Mouse (Mus musculus) gastrocnemius, postnatal 14 days (tissue): ENCODE data around the gene Vill. TPM values are rescaled to one million over a fixed set of nuclear protein-coding genes. Genes with fewer than 3 reads are reported as not detected.

ENCODE experiments used
- DNase-seq: peaks from one replicate; pipeline ENCODE4 v3.0.0; 2021; ENCODE audit warnings: mixed read lengths
- intact Hi-C: fragments of 180-260 bp; cut with DNase I; formaldehyde crosslinking; loops from one replicate; pipeline ENCODE4 v1.15.1; 2025; ENCODE audit warnings: low total_unique reads
- total RNA-seq, 2 experiments: library from RNA; stranded (reverse); gene quantifications; 2 replicates each; pipeline ENCODE4 v1.2.3; 2021

Vill gene
- total RNA-seq, 2 experiments from 2014 or later = 0.31 to 0.96 TPM

DNA sequence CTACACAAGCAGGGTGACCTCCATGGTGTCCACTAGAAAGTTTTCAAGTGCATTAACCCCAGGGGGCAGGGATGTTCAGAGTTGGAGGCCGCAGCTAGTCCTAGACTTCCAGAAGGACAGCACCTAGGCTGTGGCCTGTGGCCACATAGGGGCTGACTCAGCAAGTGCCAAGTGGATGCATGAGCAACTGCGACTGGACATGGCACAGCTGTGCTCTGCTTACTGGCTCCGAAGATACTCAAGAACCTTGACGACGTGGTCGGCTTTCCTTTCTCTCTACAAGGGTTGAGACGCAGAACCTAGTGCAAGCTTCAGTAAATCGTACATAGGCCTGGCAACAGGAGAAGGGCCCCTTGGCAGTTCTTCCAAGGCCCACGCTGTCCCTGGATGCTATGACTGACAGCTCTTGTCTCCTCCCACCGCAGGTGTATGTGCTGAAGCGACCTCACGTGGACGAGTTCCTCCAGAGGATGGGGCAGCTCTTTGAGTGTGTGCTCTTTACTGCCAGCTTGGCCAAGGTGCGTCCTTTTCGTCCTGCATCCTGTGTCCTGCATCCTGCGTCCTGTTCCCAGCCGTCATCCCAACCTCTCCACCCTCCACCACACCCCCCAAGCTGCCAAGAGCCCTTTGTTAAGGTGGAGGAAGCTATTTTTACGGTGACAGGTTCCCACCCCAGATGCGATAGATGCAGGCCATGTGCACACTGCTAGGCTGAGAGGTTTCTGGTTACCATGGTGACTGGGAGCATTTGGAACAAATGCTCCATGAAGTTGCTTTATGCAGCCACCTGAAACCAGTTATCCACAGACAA lies 19.3 kb upstream of the Vill start:
- intact Hi-C loops = no loop called here
- no peak for DNase-seq

DNA sequence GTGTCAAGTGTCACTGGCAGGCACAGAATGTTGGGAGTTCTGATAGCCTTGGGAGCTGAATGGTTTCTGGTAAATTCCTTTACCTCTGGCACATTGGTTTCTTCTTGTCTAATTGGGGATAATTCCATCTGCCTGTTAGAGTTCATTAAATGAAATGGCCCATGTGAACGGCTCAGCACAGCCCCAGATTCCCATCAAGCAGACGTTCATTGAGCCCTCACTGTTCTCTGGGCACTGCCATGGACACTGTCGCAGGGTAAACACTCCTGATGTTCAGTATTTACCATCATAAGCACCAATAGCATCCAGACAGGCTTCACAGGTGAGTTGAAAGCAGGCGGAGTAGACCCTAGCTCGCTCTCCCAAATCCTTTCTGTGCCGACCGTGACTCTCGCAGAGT lies 18.5 kb upstream of the Vill start:
- intact Hi-C loops = no loop called here
- no peak for DNase-seq

DNA sequence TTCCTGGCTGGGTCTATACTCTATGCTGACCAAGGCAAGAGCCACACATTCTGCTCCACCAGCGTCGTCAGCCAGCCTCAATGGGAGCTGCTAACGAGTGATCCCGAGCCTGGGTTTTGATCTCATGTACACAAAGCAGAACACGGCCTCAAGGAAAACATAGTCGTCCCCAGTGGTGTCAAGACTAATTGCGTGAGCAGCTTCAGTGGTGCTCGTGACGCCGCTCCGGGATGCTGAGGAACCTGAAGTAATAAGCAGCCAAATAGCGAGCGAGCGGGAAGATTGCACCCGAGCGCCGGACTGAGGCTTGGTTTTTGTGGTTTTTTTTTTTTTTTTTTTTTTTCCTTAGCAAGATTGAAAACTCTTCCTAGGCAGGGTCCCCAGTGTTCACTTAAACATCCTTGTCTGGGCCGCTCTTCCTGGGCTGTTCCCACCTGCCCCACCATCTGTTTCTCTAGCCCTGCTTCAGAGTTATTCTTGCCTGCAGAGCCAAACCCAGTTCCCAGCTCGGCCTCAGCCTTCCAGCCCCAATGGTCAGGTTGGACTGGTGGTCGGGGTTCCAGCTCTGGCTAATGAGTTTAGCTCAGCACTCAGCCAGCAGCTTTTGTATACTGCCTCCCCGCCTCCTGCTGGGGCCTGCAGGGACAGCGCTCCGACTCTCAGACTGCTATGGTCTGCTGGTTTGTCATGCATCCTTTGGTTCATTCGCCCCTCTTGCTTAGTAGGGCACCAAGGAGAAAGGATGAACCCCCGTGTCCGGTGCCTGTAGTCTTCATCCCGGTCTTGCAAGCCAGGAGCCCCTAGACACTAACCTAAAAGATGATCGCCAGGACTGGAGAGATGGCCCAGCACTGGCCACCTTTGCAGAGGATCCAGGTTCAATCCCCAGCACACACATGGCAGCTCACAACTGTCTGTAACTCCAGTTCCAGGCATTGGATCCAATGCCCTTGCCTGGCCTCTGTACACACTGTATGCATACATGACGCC lies 17.6 kb upstream of the Vill start:
- no peak for DNase-seq
- intact Hi-C loops = no loop called here

- intact Hi-C loops = no loop called here
- peak; percentile 83 for DNase-seq
These were observed 16.7 kb upstream of the Vill start for GRCm38 (mm10) chr9:119035836-119036235.

DNA sequence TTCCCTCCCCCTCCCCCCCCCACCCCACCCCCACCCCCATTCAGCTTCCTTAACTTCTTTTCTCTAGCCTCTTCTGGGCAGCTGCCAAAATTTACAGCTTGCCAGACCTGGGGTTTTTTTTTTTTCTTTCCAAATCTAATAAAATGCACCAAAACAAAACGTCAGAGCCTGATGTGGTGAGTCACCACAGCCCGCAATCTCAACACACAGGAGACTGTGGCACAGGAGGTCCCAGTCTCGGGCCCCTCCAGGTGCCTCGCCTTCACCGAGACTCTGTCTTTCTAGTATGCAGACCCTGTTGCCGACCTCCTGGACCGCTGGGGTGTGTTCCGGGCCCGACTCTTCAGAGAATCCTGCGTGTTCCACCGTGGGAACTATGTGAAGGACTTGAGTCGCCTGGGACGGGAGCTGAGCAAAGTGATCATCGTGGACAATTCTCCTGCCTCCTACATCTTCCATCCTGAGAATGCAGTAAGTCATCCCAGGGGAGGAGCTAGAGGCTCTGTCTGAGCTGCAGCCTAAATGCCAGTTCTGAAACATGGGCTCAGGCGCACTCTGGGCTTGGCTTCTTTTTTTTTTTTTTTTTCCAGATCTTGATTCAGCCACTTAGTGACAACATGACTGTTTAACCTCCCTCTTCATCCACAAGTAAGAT lies 15.4 kb upstream of the Vill start:
- DNase-seq = no peak
- intact Hi-C loops = no loop called here

GRCm38 (mm10) chr9:119038574-119038973 lies 14.0 kb upstream of the Vill start:
- no peak for DNase-seq
- intact Hi-C loops = no loop called here

GRCm38 (mm10) chr9:119040101-119040775 lies 12.3 kb upstream of the Vill start:
- intact Hi-C loops = no loop called here
- DNase-seq = no peak

- intact Hi-C loops = no loop called here
- no peak for DNase-seq
These were observed 4.2 kb upstream of the Vill start for GRCm38 (mm10) chr9:119048182-119048903.

- intact Hi-C loops = no loop called here
- no peak for DNase-seq
These were observed 1.4 kb upstream of the Vill start for GRCm38 (mm10) chr9:119051158-119051557.

GRCm38 (mm10) chr9:119053964-119054576 lies 1.5 kb downstream of the Vill start:
- no peak for DNase-seq
- intact Hi-C loops = no loop called here

DNA sequence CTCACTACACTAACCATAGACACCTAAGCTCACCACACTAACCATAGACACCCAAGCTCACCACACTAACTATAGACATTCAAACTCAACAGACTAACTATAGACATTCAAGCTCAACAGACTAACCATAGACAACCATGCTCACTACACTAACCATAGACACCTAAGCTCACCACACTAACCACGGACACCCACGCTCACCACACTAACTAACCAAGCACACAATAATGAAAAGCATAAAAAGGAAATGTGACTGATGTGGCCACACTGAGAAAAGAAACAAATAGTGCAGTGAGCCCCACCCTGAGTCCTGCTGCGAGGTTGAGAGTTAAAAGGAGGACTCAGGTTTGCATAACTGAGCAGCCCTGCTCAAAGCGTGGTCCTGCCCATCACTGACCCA lies 2.8 kb downstream of the Vill start:
- no peak for DNase-seq
- intact Hi-C loops = no loop called here

DNA sequence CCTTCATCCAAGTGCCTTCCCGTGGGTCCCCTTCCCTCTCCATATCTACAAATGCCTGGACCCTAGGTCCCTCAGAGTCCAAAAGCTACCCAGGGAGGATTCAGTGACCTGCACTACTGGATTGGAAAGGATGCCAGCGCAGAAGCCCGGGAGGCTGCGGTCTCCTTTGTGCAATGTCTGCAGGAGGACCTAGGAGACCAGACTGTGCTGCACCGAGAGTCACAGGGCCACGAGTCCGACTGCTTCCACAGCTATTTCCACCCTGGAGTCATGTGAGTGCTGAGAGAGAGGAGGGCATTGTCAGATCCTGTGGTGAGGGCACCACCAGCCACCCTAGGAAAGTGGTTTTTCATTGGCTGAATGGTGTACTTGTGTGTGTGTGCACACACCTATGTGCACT lies 5.7 kb downstream of the Vill start:
- DNase-seq = no peak
- intact Hi-C loops = no loop called here

GRCm38 (mm10) chr9:119060701-119061100 lies 8.1 kb downstream of the Vill start:
- no peak for DNase-seq
- intact Hi-C loops = loop anchor here (10.0 kb wide), 1 partner anchor 466 kb away; no protein-coding TSS in a partner anchor

DNA sequence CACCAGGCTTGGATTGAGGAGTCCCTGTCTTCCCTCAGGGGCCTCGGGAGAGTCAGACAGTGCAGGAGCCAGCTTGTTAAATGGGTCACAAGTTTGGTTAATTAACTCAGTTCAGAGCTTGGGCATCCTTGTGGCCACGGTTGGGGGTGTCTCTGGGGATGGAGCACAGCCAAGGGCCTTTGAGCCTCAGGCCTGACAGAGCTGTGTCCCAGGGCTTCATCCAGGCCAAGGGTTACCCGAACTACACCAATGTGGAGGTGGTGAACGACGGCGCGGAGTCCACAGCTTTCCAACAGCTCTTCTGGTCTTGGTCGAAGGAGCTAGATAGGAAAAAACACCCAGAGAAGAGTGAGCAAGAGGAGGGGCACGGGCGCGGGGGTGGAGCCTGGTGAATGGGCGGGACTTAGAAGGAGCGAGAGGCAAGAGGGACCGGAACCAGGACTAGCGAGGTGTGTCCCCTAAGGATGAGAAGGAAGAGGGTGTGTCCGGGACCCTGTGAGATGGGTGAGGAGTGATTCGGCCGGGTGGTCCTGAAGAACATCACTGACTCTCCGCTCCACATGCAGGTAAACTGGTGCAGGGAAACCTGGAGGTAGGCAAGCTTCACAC lies 10.6 kb downstream of the Vill start:
- intact Hi-C loops = loop anchor here (10.0 kb wide), 1 partner anchor 468 kb away; no protein-coding TSS in a partner anchor
- DNase-seq = no peak

- no peak for DNase-seq
- intact Hi-C loops = loop anchor here (10.0 kb wide), 1 partner anchor 469 kb away; no protein-coding TSS in a partner anchor
These were observed 11.7 kb downstream of the Vill start for GRCm38 (mm10) chr9:119064296-119064695.

GRCm38 (mm10) chr9:119067601-119068000 lies 15.0 kb downstream of the Vill start:
- peak; percentile 77 for DNase-seq
- intact Hi-C loops = loop anchor here (10.0 kb wide), 1 partner anchor 473 kb away; no protein-coding TSS in a partner anchor

DNA sequence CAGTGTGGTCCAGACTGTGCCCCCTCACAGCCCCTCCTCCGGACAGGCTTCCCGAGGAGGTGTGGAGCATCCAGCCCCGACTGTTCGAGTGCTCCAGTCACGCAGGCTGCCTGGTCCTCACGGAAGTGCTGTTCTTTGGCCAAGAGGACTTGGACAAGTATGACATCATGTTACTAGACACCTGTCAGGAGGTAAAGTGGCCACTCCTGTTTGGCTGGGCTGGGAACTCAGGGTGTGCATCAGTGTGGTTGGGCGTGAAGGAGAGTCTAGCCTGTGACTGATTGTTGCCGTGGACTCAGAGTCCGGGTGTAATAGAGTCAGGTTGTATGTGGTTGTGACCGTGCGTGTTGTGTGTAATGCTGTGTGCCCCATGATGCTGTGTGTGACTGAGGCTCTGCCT lies 15.7 kb downstream of the Vill start:
- intact Hi-C loops = loop anchor here (2.0 to 10.0 kb wide), 2 partner anchors 147 to 473 kb away; no protein-coding TSS in a partner anchor

More for the DNA sequence above, 15.7 kb downstream of the Vill start:
- no peak for DNase-seq
